Mouse (Mus musculus): ENCODE measurements around the gene H2-Ke6.

DNA sequence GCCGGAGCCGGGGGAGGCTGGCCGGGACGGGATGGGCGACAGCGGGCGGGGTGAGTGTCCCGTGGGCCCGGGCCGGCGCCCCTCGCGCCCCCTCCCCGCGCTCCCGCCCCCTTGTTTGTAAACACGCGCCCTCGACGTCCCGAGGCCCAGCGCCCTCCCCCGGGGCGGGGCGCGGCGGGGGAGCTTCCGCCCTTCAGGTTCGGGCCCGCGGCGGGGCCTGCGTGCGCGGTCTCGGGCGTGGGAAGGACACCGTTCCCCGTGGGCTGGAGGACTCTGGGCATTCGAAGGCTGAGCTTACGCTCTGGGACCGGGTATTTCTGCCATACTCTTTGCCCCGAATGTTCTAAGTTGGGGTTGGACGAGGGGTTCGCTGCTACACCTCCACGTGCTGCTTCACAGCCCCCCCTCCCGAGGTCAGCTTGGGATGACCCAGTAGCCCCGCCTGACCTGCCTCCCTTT, 4.3 kb upstream of the H2-Ke6 start:
- TF ChIP-seq CTCF (IDR thresholded peaks at IDR 0.05; ENCODE audit: insufficient read depth, low read depth, low read length), result no peak
- TF ChIP-seq POLR2A (IDR thresholded peaks at IDR 0.05; ENCODE audit: insufficient read depth, low read depth, low read length), result no peak
